Mouse (Mus musculus) testis, postnatal 10 days (tissue): ENCODE data around the gene Ermp1.
A peak's percentile ranks its signal among the peaks of the same experiment; 100 is the strongest.

Experiments used
- DNase-seq: peaks from one replicate; pipeline ENCODE4 v3.0.0; 2021; ENCODE audit warnings: low spot score

The Ermp1 gene

DNA sequence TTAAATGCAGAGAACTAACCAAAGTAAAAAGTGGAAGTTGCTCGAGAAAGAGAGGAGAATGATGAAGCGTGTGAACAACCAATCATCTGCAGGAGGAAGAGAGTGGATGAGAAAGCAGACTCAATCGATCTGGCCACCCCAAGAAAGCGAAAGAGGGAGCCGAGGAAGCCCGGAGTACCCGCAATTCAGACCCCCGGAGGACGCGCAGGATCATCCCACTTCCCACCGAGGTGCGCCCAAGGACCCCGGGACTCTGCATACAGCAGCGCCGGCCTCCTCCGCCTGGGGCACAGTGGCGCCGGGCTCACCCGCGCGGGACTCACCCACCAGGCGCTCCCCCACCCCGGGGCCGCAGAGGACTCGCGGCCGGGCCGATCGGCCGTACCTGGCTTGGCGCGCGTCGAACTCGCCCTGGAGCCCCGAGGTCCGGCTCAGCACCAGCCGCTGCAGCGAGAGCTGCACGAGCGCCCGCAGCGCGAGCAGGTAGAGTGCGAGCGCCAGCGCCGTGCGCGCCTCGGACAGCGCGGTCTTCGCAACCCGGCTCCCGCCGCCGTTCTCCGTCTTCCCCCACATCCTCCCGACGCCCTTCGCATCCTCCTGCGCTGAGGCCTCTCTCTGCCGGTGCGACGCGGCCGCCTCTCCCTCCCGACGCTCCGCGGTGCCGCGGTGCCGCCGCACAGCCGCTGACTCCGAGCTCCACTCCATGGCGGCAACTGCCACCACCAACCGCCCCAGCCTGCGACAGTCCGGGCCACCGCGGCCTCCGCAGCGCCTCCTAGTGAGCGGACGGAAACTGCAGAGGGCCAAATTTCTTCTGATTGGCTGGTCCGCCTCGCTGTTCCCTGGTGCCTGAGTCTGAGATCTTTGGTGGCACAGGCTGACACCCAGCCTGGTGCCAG lies at the start of gene Ermp1:
Ermp1 (minus strand) TSS at position 765 of the 899 bp plus-strand sequence.
- DNase-seq = peak; percentile 96

GRCm38 (mm10) chr19:29697245-29697874 lies 49.1 kb upstream of the Ermp1 start, which contains the start of gene Mlana:
TSS of gene Mlana (plus strand) at chr19:29697824.
- no peak for DNase-seq

DNA sequence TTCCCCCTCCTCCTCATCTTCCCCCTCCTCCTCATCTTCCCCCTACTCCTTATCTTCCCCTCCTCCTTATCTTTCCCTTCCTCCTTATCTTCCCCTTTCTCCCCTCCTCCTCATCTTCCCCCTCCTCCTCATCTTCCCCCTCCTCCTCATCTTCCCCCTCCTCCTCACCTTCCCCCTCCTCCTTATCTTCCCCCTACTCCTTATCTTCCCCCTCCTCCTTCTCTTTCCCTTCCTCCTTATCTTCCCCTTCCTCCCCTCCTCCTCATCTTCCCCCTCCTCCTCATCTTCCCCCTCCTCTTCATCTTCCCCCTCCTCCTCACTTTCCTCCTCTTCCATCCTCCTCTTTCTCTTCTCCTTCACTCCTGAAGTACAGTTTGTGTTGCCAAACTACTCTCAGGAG lies 48.6 kb upstream of the Ermp1 start:
- no peak for DNase-seq

- DNase-seq = no peak
These were observed 48.1 kb upstream of the Ermp1 start for GRCm38 (mm10) chr19:29696309-29696708.

DNA sequence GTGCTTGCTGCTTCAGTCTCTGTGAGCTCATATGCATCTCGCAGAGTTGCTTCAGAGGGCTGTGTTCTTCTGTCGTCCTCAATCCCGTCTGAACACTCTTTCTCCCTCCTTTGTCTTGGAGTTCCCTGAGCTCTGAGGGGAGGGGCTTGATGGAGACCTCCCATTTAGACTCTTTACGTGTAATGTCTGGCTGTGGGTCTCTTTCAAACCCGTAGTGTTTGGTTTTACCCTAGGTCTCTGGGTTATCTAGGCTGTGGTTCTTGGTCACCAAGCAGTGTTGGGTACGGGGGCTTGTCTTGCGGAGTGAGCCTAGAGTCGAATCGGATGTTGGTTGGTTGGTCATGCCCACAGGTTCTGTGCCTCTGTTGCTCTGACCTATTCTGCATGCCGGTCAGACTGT lies 46.9 kb upstream of the Ermp1 start:
- no peak for DNase-seq

DNA sequence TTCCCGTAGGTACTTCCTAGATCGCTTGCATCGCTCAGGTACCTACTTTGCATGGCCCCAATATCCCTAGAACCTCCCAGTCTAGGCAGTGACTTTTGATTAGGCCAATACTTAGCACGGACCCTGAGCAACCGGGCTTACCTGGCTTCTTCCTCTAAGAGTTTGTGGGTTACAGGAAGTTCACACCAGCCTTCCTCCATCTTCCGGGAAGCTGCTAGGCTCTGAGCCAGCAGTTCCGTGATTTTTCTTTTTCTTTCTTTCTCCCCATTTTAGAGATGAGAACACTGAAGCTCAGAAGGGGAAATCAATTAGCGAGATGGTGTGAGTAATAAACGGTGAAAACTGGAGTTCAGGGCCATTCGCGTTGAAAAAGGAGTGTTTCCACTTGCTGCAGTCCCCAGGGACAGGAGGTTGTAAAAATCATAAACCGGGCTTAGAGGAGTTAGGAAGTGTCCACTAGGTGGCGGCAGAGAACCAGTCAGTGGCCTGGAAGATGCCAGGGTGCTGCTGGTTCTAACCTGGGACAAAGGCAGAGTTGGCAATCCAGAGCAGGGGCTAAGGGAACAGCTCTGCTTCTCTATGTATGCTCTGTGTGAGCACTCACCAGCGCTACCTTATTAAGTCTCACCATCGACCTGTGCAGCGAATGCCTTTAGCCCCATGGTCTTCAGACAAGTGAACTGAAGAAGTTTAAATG lies 35.8 kb upstream of the Ermp1 start:
- peak; percentile 86 for DNase-seq

DNA sequence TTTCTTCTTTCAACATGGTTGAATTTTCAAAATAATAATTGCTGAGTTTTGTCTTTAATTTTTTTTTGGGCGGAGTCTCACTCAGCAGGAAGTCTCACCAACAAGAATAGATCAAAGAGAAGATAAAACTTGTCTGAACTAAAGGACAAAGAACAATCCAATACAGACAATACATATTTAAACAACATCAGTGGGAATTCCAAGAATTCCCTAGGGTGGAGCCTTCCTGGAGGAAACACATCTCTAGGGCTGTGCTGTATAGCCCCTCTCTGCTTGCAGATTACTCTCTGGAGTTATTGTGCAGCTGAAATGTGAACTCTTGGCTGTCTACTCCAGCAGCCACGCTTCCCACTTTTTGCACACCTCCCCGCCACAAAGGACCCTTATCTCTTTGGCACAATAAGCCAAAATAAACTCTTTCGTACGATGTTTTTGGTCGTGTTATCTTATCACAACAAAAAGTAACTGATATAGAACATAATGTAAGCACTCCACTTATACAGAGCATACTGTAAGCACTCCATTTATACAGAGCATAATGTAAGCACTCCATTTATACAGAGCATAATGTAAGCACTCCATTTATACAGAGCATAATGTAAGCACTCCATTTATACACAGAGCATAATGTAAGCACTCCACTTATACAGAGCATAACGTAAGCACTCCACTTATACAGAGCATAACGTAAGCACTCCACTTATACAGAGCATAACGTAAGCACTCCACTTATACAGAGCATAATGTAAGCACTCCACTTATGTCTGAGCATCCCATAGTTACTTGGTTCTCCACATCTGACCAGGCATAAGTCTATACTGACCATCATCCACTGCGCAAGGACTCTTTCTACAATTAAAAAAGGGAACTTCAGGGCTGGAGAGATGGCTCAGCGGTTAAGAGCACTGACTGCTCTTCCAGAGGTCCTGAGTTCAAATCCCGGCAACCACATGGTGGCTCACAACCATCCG lies 32.3 kb upstream of the Ermp1 start:
- DNase-seq = no peak

GRCm38 (mm10) chr19:29678181-29678778 lies 30.1 kb upstream of the Ermp1 start:
- no peak for DNase-seq

GRCm38 (mm10) chr19:29676479-29677193 lies 28.4 kb upstream of the Ermp1 start:
- DNase-seq = no peak

- no peak for DNase-seq
These were observed 27.4 kb upstream of the Ermp1 start for GRCm38 (mm10) chr19:29675562-29676078.

DNA sequence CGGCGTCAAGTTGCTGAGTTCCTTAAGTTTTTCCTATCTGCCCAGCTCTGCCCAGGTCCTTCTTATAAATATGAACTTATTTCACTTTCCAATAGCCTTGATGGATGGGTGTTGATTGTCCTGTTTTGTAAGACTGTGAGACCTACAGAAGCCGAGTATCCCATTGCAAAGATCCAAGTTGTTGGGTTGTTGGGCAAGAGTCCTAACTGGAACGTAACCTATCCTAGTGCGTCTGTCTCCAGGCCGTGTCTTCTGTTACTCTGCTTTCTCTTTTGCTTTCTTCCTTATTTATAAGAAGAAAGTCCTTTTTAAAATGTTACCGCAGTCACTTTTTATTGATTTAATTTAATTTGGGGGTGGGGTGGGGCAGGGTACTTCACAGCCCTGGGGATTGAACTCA lies 26.7 kb upstream of the Ermp1 start:
- DNase-seq = no peak

- no peak for DNase-seq
These were observed 24.4 kb upstream of the Ermp1 start for GRCm38 (mm10) chr19:29672660-29673059.

DNA sequence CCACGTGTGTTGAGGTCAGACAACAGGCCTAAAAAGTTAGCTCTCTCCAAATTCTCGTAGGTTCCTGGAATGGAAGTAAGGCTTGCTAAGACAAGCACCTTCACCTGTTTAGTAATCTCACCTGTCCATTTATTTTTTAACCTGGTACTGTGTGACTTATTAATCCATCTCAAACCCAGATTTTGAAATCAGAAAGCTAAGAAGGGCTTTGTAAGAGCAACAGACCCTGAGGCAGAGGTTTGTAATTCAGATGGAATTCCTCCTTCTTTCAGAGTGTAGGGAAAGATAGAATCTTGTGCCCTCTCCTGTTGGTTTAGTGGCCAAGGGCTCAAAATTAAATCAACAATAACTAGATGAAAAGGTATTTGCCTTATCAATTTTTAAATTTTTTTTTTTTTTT lies 22.9 kb upstream of the Ermp1 start:
- no peak for DNase-seq

DNA sequence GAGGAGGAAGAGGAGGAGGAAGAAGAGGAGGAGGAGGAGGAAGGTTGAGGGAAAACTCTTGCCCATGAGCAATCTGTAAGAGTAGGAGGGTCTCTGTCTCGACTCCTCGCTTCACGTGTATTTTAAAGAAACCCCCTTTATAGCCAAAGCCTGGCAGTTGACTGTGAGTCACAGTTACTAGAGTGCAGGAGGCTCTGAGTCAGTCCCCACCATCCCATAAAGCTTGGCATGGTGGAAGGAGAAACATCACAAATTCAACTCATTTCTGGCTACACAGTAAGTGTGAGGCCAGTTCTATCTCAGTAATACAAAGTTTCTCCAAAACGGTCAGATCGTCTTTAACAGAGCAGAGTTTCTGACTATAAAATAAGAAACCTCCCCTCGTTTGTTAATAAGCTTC lies 22.0 kb upstream of the Ermp1 start:
- DNase-seq = no peak

DNA sequence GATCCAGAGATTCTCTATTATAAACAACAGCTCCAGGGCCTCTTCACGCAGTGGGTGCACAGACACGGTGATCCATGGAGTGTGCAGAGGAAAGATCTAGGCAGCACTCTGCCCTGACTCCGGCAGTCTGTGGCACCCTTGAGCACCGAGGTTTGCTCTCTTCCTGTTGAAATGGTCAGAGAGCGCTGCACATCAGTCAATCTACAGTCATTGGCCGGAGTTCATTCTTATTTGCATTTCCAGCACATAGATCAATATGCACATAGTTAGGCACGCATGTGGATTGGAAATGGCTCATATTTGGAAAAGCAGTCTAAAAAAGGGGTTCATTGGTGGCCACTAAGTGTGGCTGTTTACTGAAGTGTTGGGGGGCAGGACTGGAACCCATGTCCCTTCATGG lies 19.9 kb upstream of the Ermp1 start:
- no peak for DNase-seq

DNA sequence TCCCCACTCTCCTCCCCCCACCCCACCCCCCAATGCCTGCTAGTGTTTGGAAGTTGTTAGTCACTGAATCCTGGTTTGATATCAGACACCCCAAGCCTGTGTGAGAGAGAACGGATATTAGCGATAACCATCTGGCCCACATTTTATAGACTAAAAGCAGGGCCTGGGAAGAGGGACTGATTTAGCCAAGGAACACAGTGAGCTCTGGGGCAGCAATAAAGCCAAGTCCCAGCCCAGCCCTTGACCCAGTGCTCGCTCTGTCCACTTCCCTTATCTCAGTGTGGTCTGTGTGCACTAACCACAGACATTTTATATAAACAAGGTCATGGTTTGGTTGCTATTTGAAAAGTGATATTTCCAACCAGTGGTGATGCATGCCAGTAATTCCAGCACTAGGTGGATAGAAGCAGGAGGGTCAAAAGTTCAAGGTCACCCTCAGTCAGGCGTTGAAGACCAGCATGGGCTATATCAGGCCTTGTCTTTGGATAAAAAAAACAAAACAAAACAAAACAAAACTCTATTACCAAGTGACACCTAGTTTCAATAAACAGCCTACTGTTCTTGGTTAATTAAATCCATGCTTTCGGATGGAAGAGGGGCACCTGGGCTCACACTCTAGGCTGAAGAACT lies 18.9 kb upstream of the Ermp1 start:
- DNase-seq = no peak

DNA sequence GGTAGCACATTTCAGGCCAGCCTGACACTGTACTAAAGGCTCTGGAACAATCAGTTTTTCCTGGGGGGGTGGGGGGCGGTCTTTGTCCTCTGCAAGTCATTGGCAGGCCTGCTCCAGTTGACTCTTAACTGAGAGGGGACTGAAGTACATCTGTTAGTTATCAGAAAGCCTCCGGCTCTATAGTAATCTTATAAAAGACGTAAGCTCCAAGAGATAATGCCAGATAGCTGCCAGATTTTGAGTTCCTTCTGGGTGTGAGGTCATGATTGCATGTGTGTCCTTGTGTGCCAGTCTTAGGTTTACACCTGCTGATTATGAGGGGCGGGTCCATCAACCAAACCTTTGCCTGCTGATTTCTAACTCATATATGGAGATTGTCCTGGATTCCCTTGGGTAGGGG lies 17.9 kb upstream of the Ermp1 start:
- no peak for DNase-seq

DNA sequence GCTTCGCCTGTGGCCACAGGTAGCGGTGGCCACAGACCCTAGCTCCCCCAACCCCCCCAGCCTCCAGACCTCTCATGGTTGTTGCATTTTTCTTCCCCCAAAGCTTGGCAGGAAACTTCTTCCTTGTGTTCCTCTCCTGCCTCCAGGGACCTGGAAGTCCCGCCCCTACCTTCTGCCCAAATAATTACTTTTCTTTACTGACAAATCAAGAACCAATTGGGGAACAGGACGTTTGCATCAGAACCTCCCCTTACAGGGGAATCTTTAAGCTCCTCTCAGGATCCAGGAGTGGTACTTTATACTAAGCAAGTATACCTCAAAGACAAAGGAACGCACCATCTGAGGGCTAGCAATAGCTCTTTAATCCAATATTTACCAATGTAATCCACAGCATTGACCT lies 16.7 kb upstream of the Ermp1 start:
- no peak for DNase-seq

- no peak for DNase-seq
These were observed 15.6 kb upstream of the Ermp1 start for GRCm38 (mm10) chr19:29663780-29664179.
